Mouse (Mus musculus) kidney, postnatal 14 days (tissue): ENCODE measurements around the gene Fgf8.

ENCODE experiments used
- DNase-seq: peaks from one replicate; pipeline ENCODE4 v3.0.0; 2022; ENCODE audit warnings: mixed read lengths

The Fgf8 gene

DNA sequence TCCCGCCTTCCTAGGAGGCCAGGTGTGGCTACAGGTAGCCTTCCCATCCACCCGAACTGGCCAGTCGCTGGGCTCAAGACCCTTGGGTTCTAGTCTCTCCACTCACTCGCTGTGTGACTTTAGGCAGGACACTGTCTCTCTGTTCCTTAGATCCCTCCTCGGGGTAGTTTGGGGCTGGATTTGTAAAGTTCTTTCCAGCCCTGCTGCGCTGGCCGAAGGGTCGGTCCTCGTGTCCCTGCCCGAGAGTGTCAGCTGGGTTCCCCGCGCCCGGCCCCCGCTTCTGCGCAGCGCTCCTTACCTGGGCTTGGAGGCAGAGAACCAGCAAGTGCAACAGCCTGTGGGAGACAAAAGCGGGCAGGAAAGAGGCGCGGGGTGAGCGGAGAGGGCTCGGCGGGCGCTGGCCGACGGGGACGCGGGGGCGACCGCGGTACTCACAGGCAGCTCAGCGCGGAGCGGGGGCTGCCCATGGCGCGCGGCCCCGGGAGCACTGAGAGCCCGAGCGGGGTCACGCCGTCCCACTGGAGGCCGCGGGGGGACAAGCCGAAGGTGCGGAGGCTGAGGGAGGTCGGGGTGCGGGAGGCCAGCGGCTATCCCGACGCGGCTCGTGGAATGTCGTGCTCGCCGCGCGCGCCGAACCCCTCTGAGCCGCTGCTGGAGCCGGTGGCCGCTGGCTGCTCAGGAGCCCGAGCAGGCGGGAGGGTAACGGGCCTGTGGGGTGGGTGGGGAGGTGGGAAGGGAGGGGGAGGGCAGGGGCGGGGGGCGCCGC is at the start of gene Fgf8:
Gene Fgf8, minus strand, starts transcription at position 698 of the 766 bp plus-strand sequence.
- DNase-seq, result no peak

- no peak for DNase-seq
Measured at GRCm38 (mm10) chr19:45792404-45792803, 49.7 kb upstream of the Fgf8 start.

- no peak for DNase-seq
Measured at GRCm38 (mm10) chr19:45789888-45790874, 47.5 kb upstream of the Fgf8 start.

- DNase-seq, result no peak
Measured at GRCm38 (mm10) chr19:45789365-45789764, 46.6 kb upstream of the Fgf8 start.

GRCm38 (mm10) chr19:45788337-45788736 is 45.6 kb upstream of the Fgf8 start:
- no peak for DNase-seq

DNA sequence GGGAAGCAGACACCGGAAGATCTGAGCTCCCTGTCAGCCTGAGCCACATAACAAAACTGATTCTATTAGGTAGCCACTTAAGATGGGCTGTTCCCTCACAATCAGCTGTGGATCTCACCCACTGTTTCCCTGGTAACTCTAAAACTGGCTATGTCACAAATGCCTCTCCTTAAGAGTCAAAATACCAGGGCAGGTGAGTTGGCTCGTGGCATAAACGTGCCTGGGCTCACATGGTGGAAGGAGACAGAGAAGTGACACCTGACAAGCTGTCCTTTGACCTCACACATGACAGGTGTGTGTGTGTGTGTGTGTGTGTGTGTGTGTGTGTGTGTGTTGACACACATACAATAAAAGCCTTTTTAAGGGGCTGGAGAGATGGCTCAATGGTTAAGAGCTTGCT is 44.7 kb upstream of the Fgf8 start:
- no peak for DNase-seq

DNA sequence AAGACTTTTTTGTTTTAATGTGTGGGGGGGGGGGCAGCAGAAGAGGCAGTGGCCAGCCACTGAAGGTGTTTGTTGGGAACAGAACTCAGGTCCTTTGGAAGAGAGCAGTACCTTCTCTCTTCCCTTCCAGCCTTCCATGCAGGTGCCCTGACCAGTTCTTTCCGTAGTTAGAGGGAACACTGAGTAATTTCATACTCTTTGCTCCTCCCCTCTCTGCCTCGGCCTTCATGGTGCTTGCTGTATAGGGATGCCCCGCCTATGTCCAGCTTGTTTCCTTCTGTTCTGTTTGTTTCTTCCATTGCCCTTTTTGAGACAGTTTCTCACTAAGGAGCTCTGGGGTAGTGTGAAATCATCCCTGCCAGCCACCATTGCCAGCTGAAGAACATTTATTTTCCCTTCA is 42.8 kb upstream of the Fgf8 start:
- no peak for DNase-seq

- DNase-seq, result no peak
Measured at GRCm38 (mm10) chr19:45783933-45784576, 41.3 kb upstream of the Fgf8 start.

- DNase-seq, result peak; percentile 98
Measured at GRCm38 (mm10) chr19:45783181-45783932, 40.6 kb upstream of the Fgf8 start, which contains the start of gene Mgea5. Mgea5 (minus strand) TSS chr19:45783837.

GRCm38 (mm10) chr19:45782315-45783001 is 39.7 kb upstream of the Fgf8 start:
- DNase-seq, result peak; percentile 85

DNA sequence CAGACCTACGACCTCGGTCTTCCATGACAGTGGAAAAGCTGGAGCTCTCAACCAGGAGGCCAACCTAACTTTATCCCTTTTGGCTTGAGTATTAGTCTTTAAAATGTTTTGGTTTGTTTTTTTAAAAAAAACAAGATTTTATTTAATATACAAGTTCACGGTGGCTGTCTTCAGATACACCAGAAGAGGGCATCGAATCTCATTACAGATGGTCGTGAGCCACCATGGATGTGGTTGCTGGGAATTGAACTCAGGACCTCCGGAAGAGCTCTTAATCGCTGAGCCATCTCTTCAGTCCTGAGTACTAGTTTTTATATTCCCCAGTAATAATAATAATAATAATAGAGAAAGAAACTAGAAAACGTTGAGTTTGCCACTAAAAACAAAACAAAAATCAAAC is 39.0 kb upstream of the Fgf8 start:
- DNase-seq, result no peak

DNA sequence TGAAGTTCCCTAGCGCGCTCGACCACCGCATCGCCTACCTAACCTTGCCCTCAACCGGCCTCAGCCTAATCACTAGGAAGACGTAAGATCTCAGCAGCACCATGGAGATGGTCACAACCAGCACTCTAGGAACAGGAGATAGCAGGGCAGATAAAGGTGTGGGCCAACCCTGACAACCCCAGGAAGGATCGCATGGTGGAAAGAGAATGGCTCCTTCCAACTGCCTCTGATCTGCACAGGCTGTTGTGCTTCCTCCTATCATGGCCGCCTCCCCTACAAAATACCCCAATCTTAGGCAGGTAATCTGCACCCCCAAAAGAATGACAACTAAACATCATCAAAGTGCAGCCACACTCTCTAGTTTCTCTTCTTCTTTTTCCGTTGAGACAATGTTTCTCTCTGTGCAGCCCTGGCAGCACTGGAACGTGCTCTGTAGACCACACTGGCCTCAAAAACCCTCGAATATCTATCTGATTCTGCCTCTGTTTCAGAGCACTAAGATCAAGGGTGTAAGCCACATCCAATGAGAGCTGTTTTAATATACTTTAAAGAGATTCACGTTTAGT is 37.7 kb upstream of the Fgf8 start:
- no peak for DNase-seq

DNA sequence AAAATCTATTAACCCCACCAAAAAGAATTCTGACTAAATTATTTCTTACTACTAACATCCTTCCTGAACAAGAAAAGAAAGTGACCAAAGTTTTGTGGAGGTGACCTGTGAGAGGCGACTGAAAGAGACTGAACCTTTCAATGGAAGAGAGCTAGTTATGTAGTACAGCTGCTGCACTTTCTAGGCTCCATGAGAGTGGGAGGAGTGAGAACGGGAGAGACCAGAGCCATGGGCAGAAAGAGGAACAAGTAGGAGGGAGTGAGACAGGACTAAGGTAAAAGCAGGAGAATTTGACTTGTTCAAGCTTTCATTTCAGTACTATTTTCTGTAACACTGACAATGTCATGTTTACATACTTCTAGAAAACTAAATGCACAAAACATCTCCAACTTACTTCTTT is 32.8 kb upstream of the Fgf8 start:
- no peak for DNase-seq

DNA sequence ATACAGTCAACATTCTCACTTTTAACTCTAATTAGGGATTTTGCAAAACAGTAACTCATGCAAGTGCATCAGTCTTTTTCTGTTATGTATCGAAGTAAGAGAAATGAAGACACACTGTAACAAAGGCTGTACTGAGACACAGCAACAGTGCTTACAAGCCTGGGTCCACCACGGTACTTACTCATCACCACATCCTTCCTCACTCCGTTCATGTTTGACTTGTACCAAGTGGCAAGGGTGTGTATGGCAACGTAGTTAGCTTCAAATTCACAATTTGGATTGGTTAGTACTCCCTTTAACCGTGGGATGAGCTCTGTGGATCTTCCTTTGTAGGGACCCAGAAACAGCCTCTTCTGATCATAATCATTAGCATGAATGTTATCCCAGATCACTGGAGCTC is 28.8 kb upstream of the Fgf8 start:
- no peak for DNase-seq

GRCm38 (mm10) chr19:45760810-45761209 is 18.1 kb upstream of the Fgf8 start:
- DNase-seq, result no peak

DNA sequence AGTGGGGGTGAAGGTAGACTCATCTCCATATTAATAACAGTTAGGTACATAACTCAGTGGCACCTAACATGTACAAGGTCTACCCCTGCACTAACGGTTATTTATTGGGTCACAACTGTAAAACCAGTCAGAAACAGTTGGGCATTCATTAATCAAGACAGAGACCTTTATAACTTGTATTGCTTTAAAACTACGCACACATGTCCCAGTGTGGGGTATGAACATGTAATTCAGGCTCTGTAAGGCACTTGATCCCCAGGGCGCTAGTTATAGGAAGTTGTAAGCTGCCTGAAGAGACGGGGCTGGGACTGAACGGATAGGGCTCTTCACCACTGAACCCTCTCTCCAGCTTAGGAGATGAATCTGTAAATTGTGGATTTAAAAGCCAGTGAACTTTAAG is 16.0 kb upstream of the Fgf8 start:
- no peak for DNase-seq

- DNase-seq, result no peak
Measured at GRCm38 (mm10) chr19:45753551-45753950, 10.8 kb upstream of the Fgf8 start.

DNA sequence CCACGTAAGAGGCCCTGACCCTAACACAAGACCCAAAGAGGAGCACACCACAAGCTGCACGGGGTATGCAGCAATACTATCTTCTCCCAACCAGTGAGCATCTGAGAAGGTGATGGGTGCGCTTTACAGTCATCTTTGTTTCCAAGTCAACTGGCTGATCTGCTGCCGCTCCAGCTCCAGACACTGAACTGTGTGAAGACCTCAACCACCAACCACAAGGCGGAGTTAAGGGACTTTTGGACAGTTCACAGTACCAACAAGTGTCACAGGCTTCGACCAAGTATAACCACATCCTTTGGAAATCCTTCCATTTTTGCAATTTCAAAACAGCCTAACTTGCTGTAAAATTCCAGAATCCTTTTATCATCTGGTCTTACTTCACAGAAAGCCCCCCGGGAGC is 9.2 kb upstream of the Fgf8 start:
- DNase-seq, result no peak

GRCm38 (mm10) chr19:45749243-45750043 is 6.7 kb upstream of the Fgf8 start, which contains the start of gene Npm3:
Npm3 (minus strand) TSS chr19:45749591.
- peak; percentile 91 for DNase-seq

DNA sequence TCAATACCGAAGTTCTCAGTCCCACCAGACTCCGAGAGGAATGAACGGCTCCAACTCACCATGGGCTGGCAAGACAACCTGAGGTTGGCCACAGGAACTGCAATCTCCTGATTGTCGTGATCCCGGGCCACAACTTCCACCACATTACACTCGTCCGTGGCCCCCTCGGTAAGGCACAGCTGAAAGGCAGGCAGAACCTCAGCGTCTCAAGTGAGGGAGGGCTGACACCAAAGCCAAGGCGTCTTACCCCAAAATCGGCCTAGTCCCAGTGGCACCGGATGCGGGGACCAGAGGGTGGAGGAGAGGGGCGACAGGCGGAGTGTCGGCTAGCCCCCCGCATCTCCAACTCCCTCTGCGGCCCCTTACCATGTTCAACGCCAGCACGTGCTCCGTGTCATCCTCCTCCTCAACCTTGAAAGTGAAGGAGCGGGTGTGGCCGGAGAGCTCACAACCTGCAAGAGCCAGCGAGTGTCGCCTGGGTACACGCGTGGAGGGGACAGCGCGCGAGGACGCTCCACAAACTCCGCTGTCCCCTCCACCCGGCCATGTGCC is 6.1 kb upstream of the Fgf8 start:
- DNase-seq, result no peak
